Mouse (Mus musculus) common myeloid progenitor, adult 5-6 weeks (primary cell): Measurements from ENCODE around the gene Tulp3. TPM values are rescaled to one million over a fixed set of nuclear protein-coding genes. Genes with fewer than 3 reads are reported as not detected.

Experiments used
- ATAC-seq: replicated peaks from 2 replicates; pipeline ENCODE4 v1.8.0; 2016; ENCODE audit warnings: low read depth, mild to moderate bottlenecking, moderate TSS enrichment, inconsistent platforms; ENCODE audit not compliant: poor library complexity, severe bottlenecking
- total RNA-seq: library from RNA; stranded (forward); fragments of 200-1000, 187-1606 nt; gene quantifications from 2 replicates; pipeline ENCODE4 v1.2.3, GENCODE M21; 2017

Gene Tulp3
- total RNA-seq, 1 experiment from 2014 or later = 0.27 TPM

DNA sequence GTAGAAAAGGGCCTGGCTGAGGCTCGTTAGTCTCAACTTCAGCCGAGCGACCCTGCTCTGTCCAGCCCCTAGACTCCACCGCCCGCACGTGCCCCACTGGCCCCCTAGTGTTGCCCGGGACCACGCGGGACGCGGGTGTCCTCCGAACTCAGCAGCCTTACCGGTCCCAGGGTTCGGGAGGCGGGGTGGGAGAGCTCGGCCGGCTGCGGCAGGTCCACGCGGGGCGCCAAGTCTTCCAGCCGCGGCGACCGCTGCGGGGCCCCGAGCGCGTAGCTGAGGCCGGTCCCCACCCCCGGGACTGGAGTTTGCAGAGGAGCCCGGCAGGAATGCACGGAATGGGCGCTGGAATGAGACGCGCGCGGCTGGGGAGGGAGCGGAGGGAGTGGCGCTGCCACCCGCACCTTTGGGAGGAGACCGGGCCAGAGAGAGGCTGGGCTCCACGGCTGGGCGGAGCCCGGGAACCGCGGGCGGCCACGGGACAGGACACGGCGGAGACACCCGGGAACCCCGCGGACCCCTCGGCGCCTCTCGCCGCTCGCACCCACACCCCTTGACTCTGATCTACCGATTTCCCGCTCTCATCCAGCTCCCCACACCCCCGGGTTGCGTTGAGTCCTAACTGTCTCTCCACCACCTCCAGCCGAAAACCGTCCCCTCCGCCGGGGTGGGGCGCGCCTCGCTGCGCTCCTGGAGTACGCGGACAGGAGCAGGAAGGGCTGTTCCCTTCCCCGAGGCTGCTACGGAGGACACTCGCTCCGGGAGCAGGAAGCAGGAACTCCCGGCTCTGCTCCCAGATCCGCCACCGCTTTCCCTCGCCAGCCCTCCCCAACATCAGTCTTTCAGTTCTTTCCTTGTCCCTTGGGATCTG is 55.3 kb downstream of the Tulp3 start, which contains the start of gene Tead4:
Gene Tead4, minus strand, starts transcription at position 690 of the 868 bp plus-strand sequence.
- peak; percentile 63 for ATAC-seq

DNA sequence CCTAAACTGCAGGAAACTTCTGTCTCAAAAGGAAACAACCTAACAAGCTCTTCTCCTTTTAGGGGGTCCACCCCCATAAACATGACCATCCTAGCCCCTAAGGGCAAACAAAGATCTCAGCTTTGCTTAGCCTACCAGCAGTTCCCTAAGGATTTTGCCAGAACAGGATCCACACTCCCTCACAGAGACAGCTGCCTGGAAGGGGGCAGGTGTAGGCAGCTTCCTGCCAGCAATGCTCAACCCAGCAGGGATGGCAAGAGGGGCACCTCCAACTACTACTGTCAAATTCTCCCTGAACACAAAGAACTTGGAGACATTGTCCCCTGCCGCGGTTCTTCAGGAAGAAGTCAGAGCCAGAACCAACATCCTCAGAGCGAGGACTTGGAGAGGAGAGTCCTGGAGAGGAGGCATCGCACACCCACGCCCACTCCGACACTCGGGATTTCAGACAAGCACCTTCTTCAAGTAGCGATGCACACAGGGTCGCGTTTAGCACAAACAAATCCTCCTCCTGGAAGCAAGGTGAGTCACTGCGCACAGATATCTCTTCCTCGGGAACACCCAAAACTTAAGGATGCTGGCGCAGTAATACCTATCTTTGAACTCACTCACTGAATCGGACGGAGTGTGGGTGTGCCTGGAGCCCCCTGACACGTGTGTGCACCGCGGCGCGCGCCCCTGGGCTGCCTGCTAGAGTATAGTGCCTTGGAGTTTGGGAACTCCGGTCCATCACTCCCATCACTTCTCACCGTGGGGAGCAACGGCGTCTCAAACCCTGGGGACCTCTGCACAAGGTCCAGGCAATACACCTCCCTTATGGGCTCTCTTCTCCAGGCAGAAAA is 56.1 kb downstream of the Tulp3 start:
- no peak for ATAC-seq

- ATAC-seq = no peak
These were observed 57.4 kb downstream of the Tulp3 start for GRCm38 (mm10) chr6:128298246-128298645.

DNA sequence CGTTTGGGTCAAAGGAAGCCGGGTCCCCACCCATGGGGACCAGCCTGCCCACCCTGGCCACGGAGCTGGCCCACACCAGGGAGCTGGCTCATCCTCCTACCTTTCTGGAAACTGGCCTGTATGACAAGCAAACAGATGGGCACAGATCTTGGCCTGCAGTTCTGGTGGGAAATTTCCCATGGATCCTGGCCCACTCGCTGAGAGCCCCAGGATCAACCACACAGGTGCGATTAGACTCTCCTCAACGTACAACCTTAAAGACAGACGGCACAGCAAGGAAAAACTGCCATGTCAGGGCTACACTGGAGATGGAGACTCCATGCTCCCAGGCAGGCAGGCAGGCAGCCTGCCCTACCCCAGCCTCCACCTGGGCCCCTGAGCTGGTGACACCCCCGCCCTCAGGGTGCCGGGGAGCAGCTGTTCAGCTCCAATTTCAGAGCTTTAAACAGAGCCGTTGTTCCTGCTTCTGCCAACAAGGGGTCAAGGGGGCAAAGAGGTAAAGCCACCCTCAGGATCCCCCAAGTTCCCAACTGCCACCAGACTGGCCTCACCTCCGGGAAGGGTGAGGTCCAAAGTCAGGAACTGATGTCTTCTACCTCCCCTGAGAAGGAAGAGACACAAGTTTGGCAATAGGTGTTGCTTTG is 58.8 kb downstream of the Tulp3 start:
- no peak for ATAC-seq

DNA sequence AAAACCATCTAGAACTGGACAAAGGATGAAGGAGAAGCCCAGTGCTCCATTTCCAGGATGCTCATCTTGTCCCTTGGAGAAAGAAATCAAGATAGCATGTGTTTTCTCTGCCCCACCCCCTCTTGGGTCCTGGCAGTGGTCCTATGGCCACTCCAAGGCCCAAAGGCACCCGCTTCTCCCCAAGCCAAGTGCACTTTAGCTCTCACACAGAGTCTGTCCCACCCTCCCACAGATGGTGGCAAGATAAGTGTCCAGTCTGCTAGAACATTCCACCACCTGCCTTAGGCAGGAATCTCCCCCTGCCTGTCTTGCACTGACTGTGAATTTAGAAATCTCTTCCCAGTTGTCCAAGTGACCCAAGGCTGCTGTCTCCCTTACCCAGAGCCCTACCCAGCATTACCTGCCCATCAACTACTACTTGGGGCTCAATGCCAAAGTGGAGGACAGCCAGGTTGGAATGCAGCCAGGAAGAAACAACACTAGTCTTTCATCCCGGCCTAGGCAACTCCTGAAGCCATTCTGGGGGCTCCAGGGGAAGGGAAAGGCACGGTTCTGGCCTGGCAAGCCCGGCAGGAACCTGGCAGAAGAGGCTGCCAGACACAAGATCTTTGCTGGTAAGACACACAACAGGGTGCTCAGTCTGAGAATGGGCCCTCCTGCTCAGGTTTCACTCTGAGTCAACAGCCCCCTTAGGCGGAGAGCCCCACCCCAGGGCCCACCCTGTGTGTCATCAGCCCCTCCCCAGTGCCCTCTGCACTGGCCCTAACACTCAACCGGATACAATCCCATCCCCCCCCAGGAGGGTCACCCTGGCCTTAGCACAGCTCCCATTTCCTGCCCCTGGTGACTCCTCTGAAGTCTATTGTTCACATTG is 59.5 kb downstream of the Tulp3 start:
- no peak for ATAC-seq

DNA sequence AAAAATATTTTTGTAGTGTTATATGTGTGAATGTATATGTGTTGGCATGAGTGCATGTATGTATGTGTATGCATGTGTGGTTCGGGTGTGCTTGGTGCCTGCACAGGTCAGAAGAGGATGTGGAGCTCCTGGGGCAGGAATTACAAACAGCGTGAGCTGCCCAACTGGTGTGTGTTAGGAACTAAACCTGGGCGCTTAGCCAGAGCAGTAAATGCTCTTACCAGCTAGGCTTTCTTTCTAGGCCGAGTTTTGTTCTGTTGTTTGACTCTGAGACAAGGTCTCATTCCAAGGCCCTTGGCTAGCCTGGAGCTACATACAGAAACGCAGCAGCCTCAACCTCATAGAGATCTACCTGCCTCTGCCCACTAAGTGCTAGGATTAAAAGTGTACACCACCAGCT is 64.4 kb downstream of the Tulp3 start:
- ATAC-seq = no peak

DNA sequence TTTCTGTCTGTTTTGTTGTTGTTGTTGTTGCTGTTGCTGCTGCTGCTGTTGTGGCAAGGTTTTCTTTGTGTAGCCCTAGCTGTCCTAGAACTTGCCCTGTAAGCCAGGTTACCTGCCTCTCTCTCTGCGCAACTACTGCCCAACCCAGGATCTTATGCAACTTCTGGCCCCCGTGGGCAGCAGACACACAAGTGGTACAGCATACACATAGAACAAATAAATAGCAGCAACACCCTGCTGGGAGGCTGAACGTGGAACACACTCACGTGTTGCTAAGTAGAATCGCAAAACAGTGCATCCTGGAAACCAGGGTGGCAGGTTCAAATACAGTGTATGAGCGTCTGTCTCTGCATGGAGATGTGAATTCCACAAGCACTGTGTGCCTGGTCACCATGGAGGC is 67.0 kb downstream of the Tulp3 start:
- ATAC-seq = no peak

GRCm38 (mm10) chr6:128285792-128286430 is 69.7 kb downstream of the Tulp3 start:
- ATAC-seq = peak; percentile 88

DNA sequence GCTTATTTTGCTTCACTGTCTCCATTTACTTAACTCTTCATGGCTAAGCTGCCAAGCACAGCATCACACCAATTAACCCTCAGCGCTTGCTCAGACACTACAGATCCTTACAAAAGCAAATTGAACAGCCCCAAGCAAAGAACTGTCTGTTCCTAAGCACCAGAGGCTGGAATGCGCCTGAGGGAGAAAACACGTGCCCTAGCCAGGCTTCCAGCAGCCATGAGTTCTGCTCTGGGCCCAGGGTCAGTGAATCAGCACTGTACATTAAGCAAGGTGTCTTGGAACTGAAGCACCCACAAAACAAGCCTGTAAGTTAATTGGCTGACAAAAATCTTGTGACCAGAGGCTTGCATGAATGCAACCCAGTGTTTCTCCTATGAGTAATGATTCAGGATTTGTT is 73.5 kb downstream of the Tulp3 start:
- no peak for ATAC-seq

- ATAC-seq = no peak
These were observed 75.0 kb downstream of the Tulp3 start for GRCm38 (mm10) chr6:128280472-128281145.

GRCm38 (mm10) chr6:128279608-128280007 is 76.0 kb downstream of the Tulp3 start:
- ATAC-seq = no peak

DNA sequence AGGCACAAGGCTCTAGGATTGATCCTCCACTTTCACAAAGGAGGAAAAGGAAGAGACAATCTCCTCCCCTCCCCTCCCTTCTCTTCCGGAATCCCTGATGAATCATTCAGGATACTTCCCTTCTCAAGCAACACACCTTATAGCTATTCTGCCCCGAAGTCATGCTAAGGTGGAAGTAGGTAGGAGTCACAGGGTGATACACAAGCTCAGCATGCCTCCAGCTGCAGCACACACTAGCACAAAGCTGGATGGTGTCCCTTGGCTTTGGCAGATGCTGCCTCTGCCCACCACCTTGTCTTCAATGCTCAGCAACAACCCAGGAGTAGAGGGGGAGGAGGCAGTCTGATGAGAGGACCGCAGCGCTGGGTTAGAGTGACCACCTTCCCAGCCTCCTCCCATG is 76.6 kb downstream of the Tulp3 start:
- ATAC-seq = no peak

GRCm38 (mm10) chr6:128277132-128278085 is 78.2 kb downstream of the Tulp3 start:
- ATAC-seq = no peak

DNA sequence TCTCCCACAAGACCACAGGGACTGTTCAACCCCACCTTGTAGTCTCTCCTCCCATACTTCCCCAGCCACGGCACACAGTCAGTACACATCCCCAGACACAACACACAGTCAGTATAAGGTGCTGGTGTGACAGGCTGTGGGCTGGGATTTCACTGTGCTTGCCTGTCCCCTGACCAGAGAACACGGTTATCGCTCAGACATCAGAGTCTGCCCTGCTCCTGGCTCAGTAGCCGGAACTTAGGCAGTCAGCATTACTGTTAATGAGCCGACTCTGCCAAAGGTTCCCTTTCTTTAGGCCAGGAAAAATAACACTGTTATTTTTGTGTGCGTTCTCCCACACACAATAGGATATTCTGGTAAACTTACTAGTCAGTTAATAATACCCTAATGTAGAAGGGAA is 79.3 kb downstream of the Tulp3 start:
- ATAC-seq = no peak

DNA sequence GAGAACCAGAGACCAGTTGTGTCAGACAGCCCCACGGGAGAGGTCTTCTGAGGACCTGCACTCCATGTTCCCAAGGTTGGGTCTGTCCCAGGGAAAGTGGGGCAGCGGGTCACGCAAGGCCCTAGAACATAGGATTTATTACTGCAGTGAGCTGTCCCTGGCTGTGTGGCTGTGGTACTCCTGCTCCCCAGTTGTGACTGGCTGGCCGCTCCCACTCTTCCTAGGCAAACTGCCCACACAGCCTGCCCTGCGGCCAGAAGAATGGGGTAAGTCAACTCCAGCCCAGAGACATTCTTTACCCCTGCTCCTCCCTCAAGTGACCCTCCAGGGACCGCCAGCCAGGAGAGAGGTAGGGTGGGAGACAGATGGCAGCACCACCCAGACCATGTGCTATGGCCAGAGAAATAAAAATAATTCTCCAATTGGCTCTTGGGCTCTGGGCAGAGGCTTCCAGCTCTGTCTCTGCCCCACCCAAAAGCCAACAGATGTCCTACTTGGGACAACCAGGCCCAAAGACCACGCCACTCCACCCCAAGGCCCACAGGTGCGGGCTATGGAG is 80.1 kb downstream of the Tulp3 start:
- no peak for ATAC-seq

DNA sequence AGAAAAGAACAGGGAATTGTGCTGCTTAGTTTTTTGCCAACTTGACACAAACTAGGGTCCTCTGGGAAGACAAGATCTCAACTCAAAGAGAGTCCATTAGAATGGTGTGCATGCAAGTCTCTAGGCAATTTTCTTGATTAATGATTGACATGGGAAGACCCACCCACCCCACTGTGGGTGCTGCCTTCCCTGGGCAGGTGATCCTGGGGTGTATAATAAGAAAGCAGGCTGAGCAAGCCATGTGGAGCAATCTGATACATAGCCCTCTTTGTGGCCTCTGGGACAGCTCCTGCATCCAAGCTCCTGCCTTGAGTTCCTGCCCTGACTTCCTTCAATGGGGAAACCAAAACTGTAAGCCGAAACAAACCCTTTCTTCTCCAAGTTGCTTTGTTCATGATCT is 82.1 kb downstream of the Tulp3 start:
- ATAC-seq = no peak

GRCm38 (mm10) chr6:128272754-128273153 is 82.9 kb downstream of the Tulp3 start:
- ATAC-seq = no peak
